Mouse (Mus musculus) frontal cortex, postnatal 36 days (tissue): ENCODE measurements around the gene Cyp46a1.
A peak's percentile ranks its signal among the peaks of the same experiment; 100 is the strongest.

ENCODE experiments used
- DNase-seq, 2 experiments: peaks; one replicate each; pipeline ENCODE4 v3.0.0; 2022; ENCODE audit warnings: low spot score in 2 of 2

Cyp46a1 gene

DNA sequence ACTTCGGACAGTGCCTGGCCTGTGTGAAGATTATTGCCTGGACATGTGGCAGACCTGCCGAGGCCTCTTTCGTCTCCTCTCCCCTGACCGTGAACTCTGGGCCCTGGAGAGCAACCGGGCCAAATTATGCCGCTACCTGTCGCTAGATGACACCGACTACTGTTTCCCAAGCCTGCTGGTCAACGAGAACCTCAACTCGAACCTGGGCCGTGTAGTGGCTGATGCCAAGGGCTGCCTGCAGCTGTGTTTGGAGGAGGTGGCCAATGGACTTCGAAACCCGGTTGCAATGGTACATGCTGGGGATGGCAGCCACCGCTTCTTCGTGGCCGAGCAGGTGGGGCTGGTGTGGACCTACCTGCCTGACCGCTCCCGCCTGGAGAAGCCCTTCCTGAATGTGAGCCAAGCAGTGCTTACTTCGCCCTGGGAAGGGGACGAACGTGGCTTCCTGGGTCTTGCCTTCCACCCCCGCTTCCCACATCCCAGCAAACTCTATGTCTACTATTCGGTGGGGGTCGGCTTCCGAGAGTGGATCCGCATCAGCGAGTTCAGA lies 22.4 kb upstream of the Cyp46a1 start:
- DNase-seq = no peak

DNA sequence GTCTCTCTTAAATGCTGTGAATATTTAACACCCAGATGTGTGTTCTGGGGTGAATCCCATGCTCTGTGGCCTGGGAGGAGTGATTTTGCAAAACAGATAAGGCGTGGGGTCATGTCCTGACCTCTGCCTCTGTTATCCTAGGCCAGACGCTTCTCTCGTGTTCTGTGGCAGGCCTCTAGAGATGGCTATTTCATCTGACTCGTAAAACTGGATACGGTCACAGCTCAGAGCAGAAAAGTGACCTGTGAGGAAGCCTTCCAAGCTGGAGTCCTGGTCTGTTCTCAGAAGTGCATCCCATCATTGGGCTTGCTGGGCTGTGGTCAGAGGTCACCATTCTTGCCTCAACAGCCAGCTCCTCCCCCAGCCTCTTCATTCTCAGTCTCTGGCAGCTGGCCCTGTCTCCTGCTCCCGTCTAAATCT lies 21.7 kb upstream of the Cyp46a1 start:
- no peak for DNase-seq

DNA sequence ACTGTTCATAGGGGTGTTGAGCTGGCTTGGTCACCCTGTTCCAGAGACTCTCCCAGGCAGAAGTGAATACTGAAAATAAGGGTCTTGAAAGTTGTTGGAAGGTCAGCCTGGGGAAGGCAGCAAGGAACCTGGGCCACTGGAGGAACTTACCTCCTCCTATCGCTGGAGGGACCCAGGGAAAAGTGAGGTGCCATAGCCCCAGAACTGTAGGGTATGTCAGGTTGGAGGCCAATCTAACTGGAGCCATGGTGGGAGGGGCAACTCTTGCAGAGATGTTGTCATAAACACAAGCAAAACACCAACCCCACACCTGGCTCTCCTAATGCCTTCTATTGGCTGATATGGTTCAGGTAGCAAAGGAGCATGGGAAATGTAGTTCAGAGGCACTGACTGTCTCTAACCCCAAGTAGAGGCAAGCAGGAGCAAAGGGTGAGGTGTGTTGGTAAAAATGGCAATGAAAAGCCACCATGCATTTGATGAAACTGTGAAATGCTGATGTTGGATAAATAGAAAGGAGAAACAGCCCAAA lies 20.9 kb upstream of the Cyp46a1 start:
- DNase-seq = no peak

DNA sequence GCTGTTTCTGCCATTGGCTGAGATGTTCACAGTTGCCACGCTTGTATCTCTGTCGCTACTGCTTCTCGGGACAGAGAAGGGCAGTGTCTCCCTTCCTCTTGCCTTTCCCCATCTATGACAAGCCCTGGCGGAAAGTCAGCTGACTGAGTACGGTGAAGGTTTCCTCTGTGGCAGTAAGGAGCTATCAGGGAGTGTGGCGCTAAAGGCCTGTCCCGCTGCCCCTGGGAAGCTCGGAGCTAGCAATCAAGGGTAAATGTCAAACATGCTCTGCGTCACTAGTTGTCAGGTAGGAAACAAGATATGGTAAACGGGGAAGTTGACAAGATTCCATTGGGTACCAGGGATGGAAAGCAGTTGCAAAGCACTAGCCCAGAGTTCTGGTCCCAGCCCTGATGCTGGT lies 18.4 kb upstream of the Cyp46a1 start:
- no peak for DNase-seq

DNA sequence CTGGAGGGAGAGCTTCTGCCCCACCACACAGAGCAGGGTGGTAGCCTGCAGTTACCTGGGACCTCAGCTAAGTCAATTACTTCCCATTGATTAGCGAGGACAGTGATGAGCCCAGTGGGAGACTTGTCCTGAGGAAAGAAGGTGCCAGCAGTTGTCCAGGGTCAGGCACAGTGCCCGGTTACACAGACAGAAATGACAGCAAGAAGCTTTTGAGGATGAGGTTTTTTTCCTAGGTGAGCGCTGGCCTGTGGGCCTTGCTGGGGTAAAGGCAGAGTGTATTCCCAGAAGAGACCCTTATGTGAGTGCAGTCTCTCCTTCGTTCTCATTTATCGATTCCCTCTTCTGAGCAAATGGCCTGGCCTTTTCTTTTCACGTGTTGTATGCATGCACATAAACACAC lies 17.5 kb upstream of the Cyp46a1 start:
- no peak for DNase-seq

DNA sequence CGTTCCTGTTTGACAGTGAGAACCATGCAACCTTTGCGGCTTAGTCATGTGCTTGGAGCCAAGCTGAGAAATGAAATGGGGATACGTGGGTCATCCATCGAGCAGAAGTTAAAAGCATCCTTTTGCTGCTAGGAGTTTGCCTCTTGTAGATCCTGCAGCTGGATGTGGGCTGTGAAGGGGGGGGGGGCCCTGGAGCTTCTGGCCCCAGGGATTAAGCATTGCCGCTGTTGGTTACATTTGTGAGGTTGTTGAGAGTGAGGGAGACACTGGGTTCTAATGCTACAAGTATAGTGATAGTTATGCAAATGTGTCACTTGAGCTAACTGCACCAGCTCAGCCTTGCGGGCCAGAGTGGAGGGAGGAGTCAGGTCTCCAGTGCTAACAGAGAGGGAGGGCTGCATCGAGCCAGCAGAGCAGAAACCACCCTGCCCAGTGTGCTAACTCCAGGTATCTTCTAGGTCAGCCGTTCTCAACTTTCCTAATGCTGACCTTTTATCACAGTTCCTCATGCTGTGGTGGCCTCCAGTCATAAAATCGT lies 16.9 kb upstream of the Cyp46a1 start:
- no peak for DNase-seq

DNA sequence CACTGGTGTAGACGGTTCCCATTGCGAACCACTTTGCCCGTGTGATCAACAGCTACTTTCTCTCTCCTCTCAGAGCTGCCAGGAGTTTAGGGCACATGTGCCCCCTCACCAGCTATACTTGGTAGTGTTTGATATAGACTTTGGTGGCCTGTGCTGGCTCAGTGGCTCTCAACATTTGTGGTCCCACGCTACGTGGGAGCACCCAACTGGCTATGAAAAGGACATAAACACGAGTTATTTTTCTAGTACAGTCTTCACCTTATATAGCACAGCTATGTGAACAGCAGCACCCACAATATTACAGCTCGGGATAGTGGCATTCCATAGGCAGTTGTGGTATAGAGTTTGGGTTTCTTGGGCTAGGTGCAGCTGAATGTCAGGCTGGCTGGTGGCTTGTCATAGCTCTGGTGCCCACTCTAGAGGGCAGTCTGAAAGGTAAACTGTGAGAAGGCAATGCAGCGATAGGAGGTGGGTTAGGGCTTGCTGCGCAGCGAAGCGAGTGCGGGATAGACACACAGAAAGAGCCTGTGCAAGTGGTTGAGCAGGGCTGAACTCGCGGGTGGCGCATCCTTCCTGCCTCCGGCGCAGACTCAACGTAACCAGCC lies 16.3 kb upstream of the Cyp46a1 start:
- DNase-seq = peak in 1 of 2 experiments; percentile 35

DNA sequence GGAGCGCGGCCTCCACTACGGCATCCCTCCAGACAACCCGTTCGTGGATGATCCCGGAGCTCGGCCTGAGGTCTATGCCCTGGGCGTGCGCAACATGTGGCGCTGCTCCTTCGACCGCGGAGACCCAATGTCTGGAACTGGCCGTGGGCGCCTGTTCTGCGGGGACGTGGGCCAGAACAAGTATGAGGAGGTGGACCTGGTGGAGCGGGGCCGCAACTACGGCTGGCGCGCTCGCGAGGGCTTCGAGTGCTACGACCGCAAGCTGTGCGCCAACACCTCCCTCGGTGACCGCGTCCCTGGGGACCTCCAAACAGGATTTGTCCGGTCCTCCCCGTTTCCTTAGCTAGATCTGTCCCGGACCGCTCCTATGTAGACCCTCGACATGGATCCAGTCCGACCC lies 15.7 kb upstream of the Cyp46a1 start:
- no peak for DNase-seq

DNA sequence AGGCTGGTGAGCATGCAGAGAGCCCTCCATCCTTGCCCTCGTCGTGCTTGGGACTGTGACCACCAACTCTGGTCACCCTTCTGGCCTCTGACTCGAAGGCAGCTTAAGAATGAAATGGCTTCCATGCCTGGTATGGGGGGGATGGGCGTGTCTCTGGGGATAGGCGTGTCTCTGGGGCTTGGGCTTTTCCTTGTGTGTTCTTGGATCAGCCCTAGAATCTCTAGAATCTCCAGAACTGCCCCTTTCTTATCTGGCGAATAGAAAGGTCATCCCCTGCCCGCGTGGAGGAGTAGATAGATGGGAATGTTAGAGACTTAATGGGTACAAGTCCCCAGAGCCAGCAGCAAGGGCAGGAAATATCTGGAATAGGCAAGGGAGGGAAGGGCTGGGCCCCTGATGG lies 14.1 kb upstream of the Cyp46a1 start:
- DNase-seq = no peak

DNA sequence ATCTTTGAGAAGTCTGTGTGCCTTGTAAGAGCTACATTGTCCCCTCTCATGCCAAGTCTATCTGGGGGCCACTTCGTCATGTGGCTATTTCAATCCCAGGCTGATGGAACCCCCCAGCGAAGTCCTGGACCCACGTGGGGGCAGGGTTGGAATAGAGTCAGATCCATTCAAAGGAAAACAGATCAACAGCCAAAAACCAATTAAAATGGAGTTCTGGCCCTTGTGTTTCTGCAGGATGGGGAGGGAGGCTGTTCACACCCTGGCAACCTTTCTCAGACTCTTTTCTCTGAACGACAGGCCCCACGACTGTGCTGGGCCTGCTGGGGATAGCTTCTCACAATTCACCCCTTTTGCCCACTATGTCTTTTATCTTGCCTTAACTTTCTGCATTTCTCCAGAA lies 7.8 kb upstream of the Cyp46a1 start:
- peak in 1 of 2 experiments; percentile 55 for DNase-seq

DNA sequence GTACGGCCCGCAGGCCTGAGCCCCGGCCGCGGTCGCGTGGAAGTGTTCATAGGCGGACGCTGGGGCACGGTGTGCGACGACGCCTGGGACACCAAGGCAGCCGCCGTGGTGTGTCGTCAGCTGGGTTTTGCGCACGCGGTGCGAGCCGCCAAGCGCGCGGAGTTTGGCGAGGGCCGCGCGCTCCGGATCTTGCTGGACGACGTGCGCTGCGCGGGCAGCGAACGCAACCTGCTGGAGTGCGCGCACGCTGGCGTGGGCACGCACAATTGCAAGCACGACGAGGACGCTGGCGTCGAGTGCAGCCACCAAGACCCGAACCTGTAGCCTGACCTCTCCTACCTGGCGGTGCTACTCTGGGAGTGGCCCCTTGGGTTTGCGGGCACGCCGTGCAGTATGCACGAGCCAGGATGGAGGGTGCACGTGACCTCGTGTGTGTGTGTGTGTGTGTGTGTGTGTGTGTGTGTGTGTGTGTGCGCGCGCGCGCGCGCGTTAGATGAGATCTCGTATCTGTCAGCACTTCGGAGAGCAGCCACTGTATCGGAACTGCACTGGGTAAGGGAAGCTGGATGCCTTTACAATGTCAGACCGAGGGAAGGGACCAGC lies 6.2 kb upstream of the Cyp46a1 start:
- DNase-seq = peak; percentile 81 to 91

DNA sequence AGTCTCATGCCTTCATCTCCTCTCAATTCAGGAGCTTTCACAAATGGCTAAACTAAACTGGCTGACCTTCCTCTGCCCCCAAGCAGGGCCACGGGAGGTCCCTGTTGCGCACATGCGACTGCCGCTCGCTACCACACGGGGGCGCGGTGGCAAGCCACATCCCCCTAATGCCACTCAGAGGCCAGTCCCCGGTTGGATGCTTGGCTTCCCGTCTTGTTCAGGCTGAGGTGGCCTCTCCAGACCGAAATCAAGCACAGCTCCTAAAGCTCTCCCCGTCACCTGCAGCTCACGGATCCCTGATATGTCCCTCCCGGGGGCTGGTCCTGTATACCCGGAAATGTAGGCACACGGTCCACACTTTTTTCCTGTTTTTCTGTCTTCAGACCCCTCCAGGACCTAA lies 1.1 kb upstream of the Cyp46a1 start:
- peak; percentile 85 for DNase-seq

DNA sequence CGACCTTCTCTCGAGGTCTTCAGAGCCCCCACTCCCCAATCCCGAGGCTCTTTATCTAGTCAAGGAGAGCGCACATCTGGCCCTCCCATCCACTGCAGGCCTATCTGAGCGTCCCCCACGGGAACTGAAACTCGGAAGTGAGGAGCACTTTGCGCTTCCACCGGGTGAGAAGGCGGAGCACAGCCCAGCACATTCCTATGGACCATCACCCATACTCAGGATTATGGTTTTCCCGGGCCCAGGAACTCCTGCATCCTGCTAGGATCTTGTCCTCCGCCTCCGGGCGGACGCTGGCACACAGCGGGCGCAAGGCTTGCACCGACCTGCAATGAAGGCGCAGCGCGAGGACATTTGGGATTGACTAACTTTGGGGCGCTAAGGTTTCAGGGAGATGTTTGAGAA lies 699 bp upstream of the Cyp46a1 start:
- no peak for DNase-seq

DNA sequence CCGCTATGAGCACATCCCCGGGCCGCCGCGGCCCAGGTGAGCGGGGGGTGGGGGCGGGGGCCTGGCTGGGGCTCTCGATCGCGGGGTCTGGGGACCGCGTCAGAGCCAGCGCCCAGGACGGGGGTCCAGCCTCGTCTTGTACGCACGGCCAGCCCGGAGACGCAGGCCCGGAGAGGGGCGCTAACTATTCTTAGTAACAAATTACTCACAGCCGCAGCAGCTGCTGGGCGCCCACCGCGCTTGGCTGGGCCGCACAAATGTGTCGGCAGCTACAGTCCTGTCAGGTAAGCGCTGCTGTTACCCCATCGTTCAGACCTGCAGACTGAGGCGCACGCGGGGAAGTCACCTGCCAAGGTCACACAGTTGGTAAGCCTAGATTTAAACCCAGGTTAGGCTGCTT lies 348 bp downstream of the Cyp46a1 start:
- peak; percentile 38 for DNase-seq

DNA sequence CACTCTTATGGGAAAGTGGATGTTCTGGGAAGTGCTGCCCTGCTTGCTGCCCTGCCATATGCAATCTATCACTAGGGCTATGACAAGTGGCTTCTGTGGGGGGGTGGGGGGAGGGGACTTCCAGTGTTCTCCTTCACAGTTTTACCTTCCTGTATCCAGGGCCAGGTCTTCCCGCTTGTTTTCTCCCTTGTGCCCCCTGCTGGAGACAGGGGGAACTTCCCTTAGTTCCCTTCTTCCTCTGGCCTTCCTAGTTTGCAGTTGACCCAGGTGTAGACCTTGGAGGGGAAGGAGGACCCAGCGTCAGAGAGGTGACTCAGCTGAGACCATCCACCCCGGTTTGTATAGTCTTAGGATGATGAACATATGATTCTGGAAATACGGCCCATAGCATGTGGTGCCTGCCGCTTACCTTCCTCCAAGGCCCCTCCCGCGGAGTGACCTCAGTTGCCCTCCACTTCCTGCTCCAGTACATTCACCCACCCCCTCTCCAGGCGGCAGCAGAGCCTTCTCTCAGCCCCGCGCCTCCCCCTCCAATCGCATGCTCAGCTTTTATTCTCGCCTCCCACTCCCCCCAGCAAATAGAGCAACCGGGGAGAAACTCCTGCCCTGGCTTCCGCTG lies 4.5 kb downstream of the Cyp46a1 start:
- DNase-seq = peak; percentile 32 to 49

DNA sequence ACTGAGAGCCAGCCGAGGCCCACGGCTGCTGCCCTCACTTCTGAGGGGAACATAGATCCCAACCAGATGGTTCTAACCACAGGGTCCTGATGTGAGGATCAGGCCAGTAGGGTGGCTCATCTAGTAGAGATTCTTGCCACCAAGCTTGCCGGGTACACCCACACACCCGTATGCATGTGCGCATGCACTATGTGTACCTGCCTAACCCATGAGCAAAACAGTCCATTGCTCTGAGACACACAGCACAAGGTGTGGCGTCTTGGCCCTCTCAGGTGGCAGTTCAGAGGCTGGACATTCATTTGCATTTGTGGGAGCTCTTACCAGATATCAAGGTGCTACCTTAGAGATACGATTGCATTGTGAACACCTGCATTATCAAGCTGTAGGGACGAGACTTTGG lies 14.0 kb downstream of the Cyp46a1 start:
- DNase-seq = no peak

DNA sequence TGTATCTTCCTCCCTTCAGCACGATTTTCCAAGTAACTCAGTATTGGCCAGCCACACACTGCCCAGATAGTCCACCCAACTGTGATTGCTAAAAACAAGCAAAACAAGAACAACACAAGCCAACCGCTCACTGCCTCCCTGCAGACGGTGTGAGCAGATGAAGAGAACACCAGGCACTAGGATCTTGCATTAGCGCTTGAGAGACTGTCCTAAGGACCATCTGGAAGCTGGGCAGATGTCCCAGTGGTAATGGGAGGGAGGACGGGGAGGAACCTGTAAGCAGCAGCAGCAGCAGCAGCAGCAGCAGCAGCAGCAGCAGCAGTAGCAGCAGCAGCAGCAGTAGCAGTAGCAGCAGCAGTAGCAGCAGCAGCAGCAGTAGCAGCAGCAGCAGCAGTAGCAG lies 14.8 kb downstream of the Cyp46a1 start:
- no peak for DNase-seq

DNA sequence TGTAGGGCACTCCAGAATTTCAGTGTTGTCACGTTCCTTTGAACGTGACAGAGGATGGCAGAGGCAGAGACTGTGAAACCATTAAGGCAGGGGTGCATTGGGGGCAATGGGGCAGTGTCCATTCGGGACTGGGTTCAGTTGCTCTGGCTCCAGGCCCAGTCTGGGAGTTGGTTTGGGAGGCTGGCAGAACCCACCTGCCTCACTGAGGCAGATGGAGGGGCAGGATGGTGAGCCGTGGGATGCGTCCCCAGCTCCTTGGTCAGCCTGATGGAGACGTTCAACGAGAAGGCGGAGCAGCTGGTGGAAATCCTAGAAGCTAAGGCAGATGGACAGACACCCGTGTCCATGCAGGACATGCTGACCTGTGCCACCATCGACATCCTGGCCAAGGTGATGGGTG lies 16.8 kb downstream of the Cyp46a1 start:
- no peak for DNase-seq

DNA sequence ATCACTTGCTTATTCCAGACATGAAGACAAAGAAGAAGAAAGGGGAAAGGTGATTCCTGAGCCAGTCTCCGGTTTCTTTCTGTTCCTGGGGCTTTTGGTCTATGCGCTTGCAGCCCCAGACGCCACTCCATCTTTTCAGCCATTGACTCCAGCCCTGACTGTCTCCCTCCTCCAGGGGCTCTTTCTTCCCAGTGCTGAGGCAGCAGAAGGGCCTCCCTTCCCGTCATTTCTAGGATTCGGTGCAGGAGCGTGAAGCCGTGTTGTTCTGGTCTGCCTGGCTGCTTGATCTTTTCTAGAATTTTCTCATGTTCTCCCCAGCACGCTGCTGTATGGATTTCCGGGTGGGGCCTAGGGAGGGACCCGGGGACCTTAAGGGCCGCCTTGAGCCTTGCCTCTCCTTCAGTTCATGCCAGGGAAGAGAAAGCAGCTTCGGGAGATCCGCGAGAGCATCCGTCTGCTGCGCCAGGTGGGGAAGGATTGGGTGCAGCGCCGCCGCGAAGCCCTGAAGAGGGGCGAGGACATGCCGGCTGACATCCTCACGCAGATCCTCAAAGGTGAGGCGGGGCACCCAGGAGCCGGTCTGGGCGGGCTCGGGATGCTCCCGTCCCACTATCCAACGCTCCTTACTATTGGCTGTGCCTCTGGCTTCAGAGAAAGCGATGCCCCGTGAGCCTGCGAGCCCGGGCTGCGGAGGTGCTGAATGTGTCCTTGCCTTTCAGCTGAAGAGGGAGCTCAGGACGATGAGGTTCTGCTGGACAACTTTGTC lies 18.4 kb downstream of the Cyp46a1 start:
- no peak for DNase-seq

DNA sequence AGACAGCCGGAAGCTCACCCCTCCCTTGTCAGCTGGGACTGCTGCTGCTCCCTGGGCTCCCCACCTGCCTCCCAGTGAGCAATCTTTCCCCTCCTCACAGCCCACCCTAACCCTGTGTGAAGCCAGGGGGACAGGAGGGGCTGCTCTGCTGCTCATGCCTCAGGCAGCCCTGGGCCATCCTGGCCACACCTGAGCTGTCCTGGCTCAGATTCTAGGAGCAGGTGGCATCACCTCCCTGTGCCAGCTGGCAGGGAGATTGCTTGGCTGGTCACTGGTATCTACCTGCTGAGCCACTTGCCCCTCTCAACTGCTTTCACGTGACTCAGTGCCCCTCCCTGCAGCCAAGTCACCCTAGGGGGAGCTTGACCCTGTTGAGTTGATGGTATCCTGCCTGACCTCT lies 20.1 kb downstream of the Cyp46a1 start:
- no peak for DNase-seq

DNA sequence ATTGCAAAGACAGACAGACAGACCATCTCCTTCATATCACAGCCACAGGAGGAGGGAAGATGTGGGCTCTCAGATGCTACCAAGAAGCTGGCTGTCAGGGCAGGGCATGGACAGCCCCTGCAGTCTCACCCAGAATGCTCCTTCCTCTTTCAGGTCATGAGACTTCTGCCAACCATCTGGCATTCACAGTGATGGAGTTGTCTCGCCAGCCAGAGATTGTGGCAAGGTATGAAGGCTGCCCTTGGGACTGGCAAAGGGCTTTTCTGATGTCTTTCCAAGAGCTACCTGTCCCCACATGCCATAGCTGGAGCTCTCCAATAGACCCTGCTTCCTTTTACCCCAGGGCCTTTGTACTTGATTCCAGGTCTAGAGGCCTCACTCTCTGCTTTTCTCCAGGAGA lies 21.1 kb downstream of the Cyp46a1 start:
- no peak for DNase-seq

DNA sequence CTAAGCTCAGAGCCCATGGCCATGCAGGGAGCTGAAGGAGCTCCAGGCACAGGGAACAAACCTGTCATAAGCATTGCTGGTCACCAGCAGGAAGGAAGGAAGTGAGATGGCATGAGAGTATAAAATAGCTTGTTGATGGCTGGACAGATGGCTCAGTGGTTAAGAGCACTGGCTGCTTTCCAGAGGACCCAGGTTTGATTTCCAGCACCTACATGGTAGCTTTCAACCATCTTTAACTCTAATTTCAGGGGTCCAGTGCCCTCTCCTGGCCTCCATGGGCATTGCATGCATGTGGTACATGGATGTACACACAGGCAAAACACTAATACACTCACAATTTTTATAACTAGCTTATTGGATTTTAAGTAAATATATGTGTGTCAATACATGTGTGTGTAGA lies 21.8 kb downstream of the Cyp46a1 start:
- no peak for DNase-seq
